Mouse (Mus musculus) hindbrain, embryonic 12.5 days (tissue): Measurements from ENCODE around the gene Grk6. TPM values are rescaled to one million over a fixed set of nuclear protein-coding genes. Genes with fewer than 3 reads are reported as not detected.
A peak's percentile ranks its signal among the peaks of the same experiment; 100 is the strongest.

Experiments
- ATAC-seq: fragments of 200-750 bp; cut with Nextera tagmentation; 2 replicates; pipeline ENCODE4 v1.8.0; 2017; ENCODE audit warnings: moderate TSS enrichment; ENCODE audit not compliant: low FRiP score
- H3K27ac ChIP-seq: fragments of 300-500 bp; sonication (generic); 2 replicates; pipeline ENCODE4 v1.5.1; 2016; ENCODE audit warnings: mild to moderate bottlenecking
- H3K27me3 ChIP-seq: fragments of 300-500 bp; sonication (generic); 2 replicates; pipeline ENCODE4 v1.6.1; 2016; ENCODE audit warnings: mild to moderate bottlenecking
- H3K36me3 ChIP-seq: fragments of 300-500 bp; sonication (generic); 2 replicates; pipeline ENCODE4 v1.6.1; 2016; ENCODE audit warnings: mild to moderate bottlenecking
- H3K4me1 ChIP-seq: fragments of 300-500 bp; sonication (generic); 2 replicates; pipeline ENCODE4 v1.6.1; 2016
- H3K4me2 ChIP-seq: fragments of 300-500 bp; sonication (generic); replicated peaks from 2 replicates; pipeline ENCODE4 v1.6.1; 2016; ENCODE audit warnings: mild to moderate bottlenecking
- H3K4me3 ChIP-seq: fragments of 300-500 bp; sonication (generic); 2 replicates; pipeline ENCODE4 v1.5.1; 2016; ENCODE audit warnings: mild to moderate bottlenecking
- H3K9ac ChIP-seq: fragments of 300-500 bp; sonication (generic); 2 replicates; pipeline ENCODE4 v1.6.1; 2016; ENCODE audit warnings: mild to moderate bottlenecking, moderate library complexity
- H3K9me3 ChIP-seq: fragments of 300-500 bp; sonication (generic); replicated peaks from 2 replicates; pipeline ENCODE4 v1.6.1; 2016; ENCODE audit warnings: mild to moderate bottlenecking
- WGBS: fragments of 180-500 bp; shearing (Covaris S2); methylation state at CpG from one replicate; pipeline ENCODE4 v1.1.7; 2016; 5-methylcytosine and 5-hydroxymethylcytosine counted together
- polyA plus RNA-seq: library from polyadenylated mRNA; unstranded; fragments of >200 nt; fragmentation: Nextera tagmentation; extraction: Ambion mirVana; gene quantifications from 2 replicates; pipeline ENCODE4 v1.2.1, GENCODE M21; 2016

Gene Grk6
- polyA plus RNA-seq, 1 experiment from 2014 or later, result 54.4 TPM

- 95% methylated on average over 10 of the region's 10 CpGs for WGBS
- Histone ChIP-seq H3K27ac (no peak overlapping the region), H3K4me3 (no peak overlapping the region), H3K36me3 (peaks cover 63% of the 10 kb centered on the region), H3K4me2 (no peak overlapping the region), H3K4me1 (peaks cover 17% of the 10 kb centered on the region), H3K27me3 (no peaks in the 10 kb centered on the region), H3K9ac (no peak overlapping the region), H3K9me3 (no peaks in the 10 kb centered on the region)
- no peak for ATAC-seq
Observed at GRCm38 (mm10) chr13:55451296-55451695, 6.4 kb downstream of the Grk6 start.

GRCm38 (mm10) chr13:55451785-55452549 is 7.1 kb downstream of the Grk6 start:
- Histone ChIP-seq H3K4me2 (no peak overlapping the region), H3K9ac (no peak overlapping the region), H3K27ac (no peak overlapping the region), H3K4me3 (no peak overlapping the region), H3K4me1 (peaks cover 11% of the 10 kb centered on the region), H3K27me3 (no peaks in the 10 kb centered on the region), H3K36me3 (peaks cover 70% of the 10 kb centered on the region), H3K9me3 (no peaks in the 10 kb centered on the region)
- WGBS, result 96% methylated on average over 16 of the region's 16 CpGs
- ATAC-seq, result no peak

- H3K36me3 ChIP-seq, result peaks cover 39% of the 10 kb centered on the region
- H3K4me3 ChIP-seq, result no peak overlapping the region
- no peaks in the 10 kb centered on the region for H3K9me3 ChIP-seq
- peaks cover 34% of the 10 kb centered on the region for H3K4me1 ChIP-seq
- WGBS, result 48% methylated on average over 2 of the region's 2 CpGs
- peaks cover 5% of the 10 kb centered on the region; the same call in 1 of the 2 replicates for H3K27me3 ChIP-seq
- ATAC-seq, result no peak
- H3K9ac ChIP-seq, result no peak overlapping the region
- peak overlapping the region; percentile 80; the same call in 1 of the 2 replicates for H3K4me2 ChIP-seq
- H3K27ac ChIP-seq, result no peak overlapping the region; the same call in 1 of the 2 replicates
Observed at GRCm38 (mm10) chr13:55462965-55463364, 18.1 kb downstream of the Grk6 start.

GRCm38 (mm10) chr13:55463399-55464026 is 18.6 kb downstream of the Grk6 start:
- H3K36me3 ChIP-seq, result peaks cover 35% of the 10 kb centered on the region
- peak overlapping the region; percentile 80 for H3K4me2 ChIP-seq
- peak overlapping the region; percentile 81 for H3K9ac ChIP-seq
- H3K9me3 ChIP-seq, result no peaks in the 10 kb centered on the region
- peak overlapping the region; percentile 96 for H3K27ac ChIP-seq
- 7% methylated on average over 14 of the region's 14 CpGs for WGBS
- H3K4me1 ChIP-seq, result peaks cover 37% of the 10 kb centered on the region
- H3K4me3 ChIP-seq, result peak overlapping the region; percentile 63
- peak; percentile 0; the same call in 1 of the 2 replicates for ATAC-seq
- peaks cover 5% of the 10 kb centered on the region; the same call in 1 of the 2 replicates for H3K27me3 ChIP-seq

GRCm38 (mm10) chr13:55464027-55464884 is 19.4 kb downstream of the Grk6 start, which contains the start of gene Prr7:
TSS of gene Prr7 (plus strand) at chr13:55464267.
- no peaks in the 10 kb centered on the region for H3K9me3 ChIP-seq
- peaks cover 42% of the 10 kb centered on the region for H3K4me1 ChIP-seq
- peak within 1 kb of the TSS; percentile 81 for H3K9ac ChIP-seq
- under 1% methylated on average over 75 of the region's 84 CpGs for WGBS
- H3K27ac ChIP-seq, result peak within 1 kb of the TSS; percentile 96
- H3K27me3 ChIP-seq, result peaks cover 5% of the 10 kb centered on the region; the same call in 1 of the 2 replicates
- H3K4me3 ChIP-seq, result peak within 1 kb of the TSS; percentile 63
- H3K36me3 ChIP-seq, result peaks cover 28% of the 10 kb centered on the region
- peak; percentile 85 for ATAC-seq
- peak within 1 kb of the TSS; percentile 80 for H3K4me2 ChIP-seq

GRCm38 (mm10) chr13:55465184-55465583 is 20.3 kb downstream of the Grk6 start:
- Histone ChIP-seq H3K27ac (peak overlapping the region; percentile 96), H3K36me3 (peaks cover 18% of the 10 kb centered on the region), H3K4me2 (peak overlapping the region; percentile 80), H3K4me3 (peak overlapping the region; percentile 63), H3K9me3 (no peaks in the 10 kb centered on the region), H3K9ac (peak overlapping the region; percentile 81), H3K4me1 (peaks cover 51% of the 10 kb centered on the region), H3K27me3 (peaks cover 5% of the 10 kb centered on the region; the same call in 1 of the 2 replicates)
- ATAC-seq, result peak; percentile 27
- 7% methylated on average over 3 of the region's 3 CpGs for WGBS

- no peak for ATAC-seq
- peaks cover 12% of the 10 kb centered on the region for H3K36me3 ChIP-seq
- H3K9me3 ChIP-seq, result no peaks in the 10 kb centered on the region
- peak overlapping the region; percentile 96 for H3K27ac ChIP-seq
- peaks cover 59% of the 10 kb centered on the region for H3K4me1 ChIP-seq
- peak overlapping the region; percentile 80 for H3K4me2 ChIP-seq
- peak overlapping the region; percentile 63 for H3K4me3 ChIP-seq
- peaks cover 5% of the 10 kb centered on the region; the same call in 1 of the 2 replicates for H3K27me3 ChIP-seq
- 73% methylated on average over 5 of the region's 5 CpGs for WGBS
- H3K9ac ChIP-seq, result peak overlapping the region; percentile 81
Observed at GRCm38 (mm10) chr13:55465830-55466440, 21.1 kb downstream of the Grk6 start.

GRCm38 (mm10) chr13:55468851-55469560 is 24.1 kb downstream of the Grk6 start:
- no peaks in the 10 kb centered on the region for H3K9me3 ChIP-seq
- peaks cover 5% of the 10 kb centered on the region; the same call in 1 of the 2 replicates for H3K27me3 ChIP-seq
- no peak overlapping the region for H3K9ac ChIP-seq
- no peak for ATAC-seq
- H3K27ac ChIP-seq, result no peak overlapping the region
- H3K36me3 ChIP-seq, result peaks cover 6% of the 10 kb centered on the region; the same call in 1 of the 2 replicates
- WGBS, result 34% methylated on average over 13 of the region's 13 CpGs
- no peak overlapping the region for H3K4me2 ChIP-seq
- peaks cover 78% of the 10 kb centered on the region for H3K4me1 ChIP-seq
- H3K4me3 ChIP-seq, result no peak overlapping the region

- Histone ChIP-seq H3K36me3 (peaks cover 20% of the 10 kb centered on the region), H3K4me1 (peaks cover 83% of the 10 kb centered on the region), H3K27me3 (peaks cover 5% of the 10 kb centered on the region; the same call in 1 of the 2 replicates), H3K4me2 (peak overlapping the region; percentile 98), H3K27ac (peak overlapping the region; percentile 94), H3K9me3 (no peaks in the 10 kb centered on the region), H3K9ac (peak overlapping the region; percentile 83; the same call in 1 of the 2 replicates), H3K4me3 (no peak overlapping the region)
- ATAC-seq, result no peak
- 54% methylated on average over 9 of the region's 9 CpGs for WGBS
Observed at GRCm38 (mm10) chr13:55470372-55470771, 25.5 kb downstream of the Grk6 start.

- WGBS, result under 1% methylated on average over 54 of the region's 54 CpGs
- peaks cover 29% of the 10 kb centered on the region for H3K36me3 ChIP-seq
- peak overlapping the region; percentile 94 for H3K27ac ChIP-seq
- peaks cover 5% of the 10 kb centered on the region; the same call in 1 of the 2 replicates for H3K27me3 ChIP-seq
- peaks cover 82% of the 10 kb centered on the region for H3K4me1 ChIP-seq
- ATAC-seq, result peak; percentile 53
- H3K9ac ChIP-seq, result peak overlapping the region; percentile 83
- H3K4me3 ChIP-seq, result peak overlapping the region; percentile 52
- H3K4me2 ChIP-seq, result peak overlapping the region; percentile 98
- H3K9me3 ChIP-seq, result no peaks in the 10 kb centered on the region
Observed at GRCm38 (mm10) chr13:55471156-55471818, 26.4 kb downstream of the Grk6 start.
